Mouse (Mus musculus): ENCODE data around the gene Il4ra. TPM values are rescaled to one million over a fixed set of nuclear protein-coding genes. Genes with fewer than 3 reads are reported as not detected.
A peak's percentile ranks its signal among the peaks of the same experiment; 100 is the strongest.

Il4ra gene
- 10 to 100 TPM; 22.2 to 23.7 TPM for total RNA-seq (2021)

DNA sequence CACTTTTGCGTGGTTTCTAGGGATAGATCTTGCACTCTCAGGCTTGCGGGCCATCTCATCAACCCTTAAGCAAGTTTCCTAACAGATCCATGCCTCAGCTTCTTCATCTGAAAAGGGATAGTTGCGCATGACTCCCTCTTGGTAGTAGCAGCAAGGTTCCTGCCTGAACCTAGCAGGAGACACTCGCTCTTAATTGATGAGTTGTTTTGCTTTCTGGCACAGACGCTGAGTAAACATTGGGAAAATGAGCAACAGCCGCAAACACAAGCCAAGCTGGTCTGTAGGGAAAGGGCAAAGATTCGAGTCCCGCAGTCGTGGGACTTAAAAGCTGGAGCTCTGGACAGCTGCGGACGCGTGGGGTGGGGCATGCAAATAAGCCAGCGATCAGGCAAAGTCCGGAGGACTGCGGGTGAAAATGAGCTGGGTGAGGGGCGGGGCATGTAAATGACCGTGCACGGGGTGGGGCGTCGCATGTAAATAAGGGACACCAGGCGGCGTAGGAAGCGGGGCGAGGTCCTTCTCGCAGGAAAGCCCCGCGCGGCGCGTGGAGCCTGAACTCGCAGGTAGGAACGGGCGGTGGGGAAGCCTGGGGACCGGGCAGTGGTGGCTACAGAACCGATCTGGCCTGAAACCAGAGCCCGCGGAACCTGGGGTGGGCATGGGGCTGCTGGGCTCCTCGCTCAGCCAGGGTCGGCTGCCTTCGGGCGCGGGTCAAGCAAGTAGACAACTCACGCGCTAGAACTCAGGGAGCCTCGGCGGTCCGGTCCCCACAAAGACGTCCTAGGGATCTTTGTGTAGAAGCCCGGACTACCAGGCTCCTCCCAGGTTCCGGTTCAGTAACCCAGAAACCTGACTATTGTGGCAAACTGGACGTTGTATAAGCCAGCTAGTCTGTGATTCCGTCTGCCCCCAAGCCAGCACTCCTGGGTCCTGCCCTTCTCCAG is at the start of gene Il4ra:
TSS of gene Il4ra (plus strand) at position 355 of the 944 bp plus-strand sequence.
- peak; percentile 91 for DNase-seq

DNA sequence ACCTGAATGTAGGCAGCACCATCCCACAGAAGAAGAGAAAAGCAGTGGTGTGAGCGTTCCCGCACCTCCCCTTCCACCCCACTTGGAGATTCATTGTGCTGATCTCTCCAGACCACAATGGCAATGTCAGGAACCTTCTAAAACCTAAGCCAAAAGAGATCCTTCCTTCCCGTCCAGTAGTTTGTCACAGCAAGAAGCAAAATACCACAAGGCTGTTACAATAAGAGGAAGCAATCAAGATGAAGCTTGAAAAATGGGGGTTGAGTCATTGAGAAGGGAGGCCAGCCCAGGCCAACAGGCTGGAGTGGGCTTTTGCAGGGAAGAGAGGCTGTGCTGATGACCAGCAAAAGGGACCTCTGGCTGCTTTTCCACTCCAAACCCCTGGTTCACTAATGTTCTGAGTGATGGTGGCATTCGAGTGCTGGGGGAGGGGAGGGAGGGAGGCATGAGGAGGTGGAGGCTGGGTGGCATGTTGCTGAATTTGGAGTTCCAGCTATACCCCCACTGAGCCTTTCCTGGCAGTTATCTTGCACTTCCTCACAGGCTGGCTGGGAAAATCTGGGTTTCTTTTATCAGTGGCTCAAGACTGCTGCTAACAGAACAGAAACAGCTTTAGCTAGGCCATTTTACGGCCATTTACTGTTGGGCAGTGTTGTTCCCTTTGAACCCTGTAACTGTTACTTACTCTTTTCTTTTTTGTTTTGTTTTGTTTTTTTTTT is 48.4 kb upstream of the Il4ra start:
- DNase-seq, result no peak

DNA sequence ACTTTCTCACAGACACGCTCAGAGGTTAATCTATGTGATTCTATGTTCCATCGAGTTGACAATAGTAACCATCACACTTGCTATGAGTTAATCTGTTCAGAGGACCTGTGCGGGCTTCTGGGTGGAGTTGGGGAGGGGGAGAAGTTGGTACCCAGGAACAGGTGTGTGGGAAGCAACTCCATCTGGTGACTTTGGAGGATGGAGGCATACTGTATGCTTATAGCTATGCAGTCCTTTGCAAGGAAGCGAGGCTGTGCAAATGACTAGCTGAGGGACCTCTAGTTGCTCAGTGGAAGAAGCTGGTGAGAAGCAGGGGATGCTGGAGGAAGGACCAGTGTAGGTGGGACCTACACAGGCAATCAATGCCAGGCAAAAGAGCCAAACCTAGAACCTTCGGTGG is 47.3 kb upstream of the Il4ra start:
- no peak for DNase-seq

DNA sequence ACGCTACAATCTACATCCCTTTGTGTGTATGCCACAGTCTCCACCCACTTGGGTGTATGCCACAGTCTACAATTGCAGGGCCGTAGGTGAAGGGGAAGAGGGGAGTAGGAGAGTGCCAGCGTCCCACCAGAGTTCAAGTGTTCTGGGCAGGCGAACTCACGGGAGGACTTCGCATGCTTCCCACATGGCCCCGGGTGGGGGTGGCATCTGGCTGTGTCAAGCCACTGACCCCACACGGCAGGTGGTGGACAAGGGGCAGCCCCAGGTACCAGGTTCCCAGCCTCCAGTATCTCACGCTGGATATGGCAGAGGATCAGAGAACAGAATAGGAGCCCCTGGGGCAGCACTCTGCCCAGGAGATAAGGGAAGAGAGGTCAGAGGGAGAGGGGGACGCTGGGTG is 46.4 kb upstream of the Il4ra start:
- no peak for DNase-seq

DNA sequence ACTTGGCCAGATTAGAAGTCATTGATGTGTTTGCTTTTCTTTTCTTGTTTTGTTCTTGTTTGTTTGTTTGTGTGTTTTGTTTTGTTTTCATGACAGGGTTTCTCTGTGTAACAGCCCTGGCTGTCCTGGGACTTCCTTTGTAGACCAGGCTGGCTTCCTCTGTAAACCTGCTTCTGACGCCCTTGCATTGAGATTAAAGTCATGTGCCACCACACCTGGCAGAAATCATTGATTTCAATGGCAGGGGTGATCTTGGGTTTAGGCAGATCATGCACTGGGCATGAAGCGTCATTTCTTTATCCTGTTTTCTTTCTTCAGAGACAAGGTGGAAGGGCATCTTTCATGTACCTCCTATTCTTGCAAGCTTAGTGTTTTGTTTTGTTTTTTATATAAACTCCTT is 44.6 kb upstream of the Il4ra start:
- no peak for DNase-seq

DNA sequence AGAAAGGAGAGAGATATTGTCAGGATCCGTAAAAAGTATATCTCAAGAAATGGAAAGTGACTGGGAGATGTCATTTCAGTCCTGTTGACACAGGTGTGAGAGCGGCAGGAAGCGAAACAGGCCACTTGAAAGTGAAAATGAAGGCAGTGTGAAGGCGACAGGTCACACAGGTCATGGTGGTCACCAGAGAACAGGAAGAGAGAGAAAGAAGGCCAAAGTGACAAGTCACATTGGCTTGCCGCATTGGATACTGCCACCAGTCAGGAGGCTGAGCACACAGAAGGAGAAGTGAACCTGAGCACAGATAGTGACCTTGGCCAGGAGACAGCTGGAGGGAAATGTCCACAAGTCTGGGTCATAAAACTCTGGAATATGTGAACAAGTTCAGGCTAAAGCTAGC is 40.5 kb upstream of the Il4ra start:
- DNase-seq, result no peak

DNA sequence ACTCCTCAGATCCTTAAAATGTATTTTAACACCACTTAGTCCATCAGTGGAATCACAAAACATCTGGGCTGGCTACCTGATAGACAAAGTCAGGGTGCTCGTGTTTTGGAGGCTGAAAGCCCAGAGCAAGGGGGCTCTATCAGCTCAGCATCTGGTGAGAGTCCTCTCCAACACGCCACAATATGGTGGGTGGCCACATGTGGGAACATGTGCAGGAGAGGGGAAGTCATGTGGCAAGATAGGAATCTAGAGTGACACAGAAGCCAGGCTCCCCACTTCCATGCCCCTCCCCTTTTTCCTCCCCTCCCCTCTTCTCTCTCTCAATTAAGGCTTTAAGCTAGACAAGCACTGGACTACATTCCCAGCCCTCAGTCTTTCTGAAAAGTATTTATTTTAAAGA is 40.1 kb upstream of the Il4ra start:
- no peak for DNase-seq

DNA sequence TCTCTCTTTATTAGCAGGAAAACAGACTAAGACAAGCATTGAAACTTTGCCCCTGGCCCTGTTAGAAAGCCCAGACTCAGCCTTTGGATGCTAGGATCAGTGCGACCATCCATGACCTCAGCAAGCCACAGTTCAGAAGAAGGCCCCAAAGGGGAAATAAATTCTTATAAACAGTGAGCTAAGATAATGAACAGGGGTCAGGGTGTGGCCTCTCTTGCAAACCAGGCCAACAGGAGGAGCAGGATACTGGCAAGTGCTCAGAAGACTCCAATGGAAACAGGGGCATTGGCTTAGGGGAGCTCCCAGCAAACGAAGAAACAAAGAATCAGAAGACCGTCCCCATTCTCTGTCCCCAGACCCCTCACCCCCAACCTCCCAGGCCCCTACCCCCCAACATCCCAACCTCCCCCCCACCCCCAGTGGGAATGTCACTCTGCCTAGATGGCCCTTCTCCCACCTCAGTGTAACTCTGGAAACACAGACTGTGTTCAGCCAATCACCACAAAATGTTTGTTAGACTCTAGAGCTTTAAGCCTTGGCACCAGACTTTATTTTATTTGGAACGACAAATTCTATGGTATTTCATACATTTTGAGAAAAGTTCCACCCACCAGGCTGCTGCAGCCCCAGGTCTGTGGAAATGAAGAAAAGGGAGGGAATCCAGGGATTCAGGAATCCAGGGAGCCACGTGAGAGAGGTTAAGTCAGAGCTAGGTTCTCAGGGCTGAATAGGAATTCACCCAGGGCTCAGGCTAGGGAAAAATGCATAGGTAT is 36.7 kb upstream of the Il4ra start:
- DNase-seq, result no peak

DNA sequence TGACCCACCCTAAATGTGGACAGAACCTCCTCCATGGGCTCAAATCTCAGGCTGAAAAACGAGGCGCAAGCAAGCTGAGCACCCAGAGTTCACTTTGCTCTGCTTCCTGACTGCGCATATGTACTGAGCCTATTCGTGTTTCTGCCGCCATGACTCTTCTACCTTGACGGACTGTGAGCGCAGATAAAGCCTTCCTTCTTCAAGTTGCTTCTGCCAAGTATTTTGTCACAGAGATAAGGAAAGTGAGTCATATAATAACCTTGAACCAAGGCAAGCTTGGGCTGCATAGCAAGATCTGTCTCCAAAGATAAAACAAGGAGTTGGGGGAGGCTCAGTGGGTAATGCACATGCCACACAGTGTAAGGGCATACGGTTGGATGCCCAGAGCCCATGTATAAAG is 35.2 kb upstream of the Il4ra start:
- no peak for DNase-seq

DNA sequence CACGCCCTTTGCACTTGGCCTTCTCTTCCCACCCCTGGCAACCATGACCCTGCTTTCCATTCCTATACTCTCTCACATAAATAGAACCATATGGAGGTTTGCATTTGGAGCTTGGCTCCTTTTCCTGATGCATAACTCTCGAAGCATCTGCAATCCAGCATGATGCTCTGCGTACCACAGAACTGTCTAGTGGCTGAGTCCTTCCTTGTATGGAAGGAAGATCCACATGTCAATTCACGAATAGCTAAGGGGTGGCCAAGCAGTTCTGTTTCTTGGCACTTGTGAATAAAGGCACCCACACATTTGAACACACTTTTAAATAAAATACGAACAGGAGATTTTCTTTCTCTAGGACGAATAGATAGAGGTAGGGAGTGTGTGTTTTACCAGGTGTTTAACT is 34.5 kb upstream of the Il4ra start:
- DNase-seq, result no peak

DNA sequence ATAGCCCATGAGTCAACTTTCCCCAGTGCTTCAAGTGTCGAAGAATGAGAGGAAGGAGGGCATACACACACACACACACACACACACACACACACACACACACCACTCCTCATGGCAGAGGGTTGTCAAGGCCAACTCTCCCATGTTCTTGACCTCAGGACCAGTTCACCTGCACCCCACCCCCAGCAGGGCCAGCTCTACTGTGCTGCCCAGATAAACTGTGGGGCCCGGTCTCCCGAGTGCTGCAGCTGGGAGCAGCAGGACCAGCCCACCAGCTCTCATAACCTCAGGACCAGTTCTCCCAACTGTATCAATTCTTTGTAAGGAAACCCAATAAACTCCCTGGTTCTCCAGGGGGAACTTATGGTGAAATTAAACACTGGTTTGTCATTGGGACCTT is 32.2 kb upstream of the Il4ra start:
- no peak for DNase-seq

DNA sequence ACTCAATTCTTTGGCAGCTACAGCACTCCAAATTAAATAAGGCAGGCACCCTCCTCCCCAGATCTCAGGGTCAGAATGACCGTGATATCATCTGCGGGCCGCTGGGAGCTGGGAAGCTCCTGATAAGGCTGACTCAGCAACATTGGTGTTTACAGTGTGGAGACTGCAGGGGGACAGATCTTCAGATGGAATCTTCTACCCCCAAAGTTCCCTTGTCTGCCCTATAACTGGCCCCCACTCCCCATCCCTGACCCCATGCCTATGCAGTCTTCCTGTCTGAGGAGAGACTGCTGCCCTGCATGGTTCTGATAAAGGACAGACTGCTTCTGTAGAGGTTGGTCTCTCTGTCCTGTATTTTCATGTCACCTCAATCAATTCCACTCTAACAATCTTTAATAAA is 28.9 kb upstream of the Il4ra start:
- no peak for DNase-seq

DNA sequence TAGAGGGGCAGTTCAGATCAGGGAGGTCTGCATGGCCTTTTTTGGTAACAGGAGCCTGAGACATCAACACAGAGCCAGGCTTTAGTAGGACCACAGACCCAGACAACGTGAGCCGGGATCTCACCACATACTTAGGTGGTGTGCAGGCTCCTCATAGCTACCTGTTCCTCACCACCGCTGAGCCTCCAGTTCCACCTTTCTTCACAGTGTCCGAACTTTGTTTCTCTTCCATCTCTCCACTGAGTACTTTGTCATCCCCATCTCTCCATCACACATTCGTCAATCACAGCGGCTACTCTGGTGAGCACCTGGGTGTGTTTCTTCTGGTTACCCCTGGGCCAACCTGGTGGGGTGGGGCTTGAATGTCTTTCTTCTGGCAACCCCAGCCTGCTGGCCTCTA is 24.7 kb upstream of the Il4ra start:
- DNase-seq, result no peak

DNA sequence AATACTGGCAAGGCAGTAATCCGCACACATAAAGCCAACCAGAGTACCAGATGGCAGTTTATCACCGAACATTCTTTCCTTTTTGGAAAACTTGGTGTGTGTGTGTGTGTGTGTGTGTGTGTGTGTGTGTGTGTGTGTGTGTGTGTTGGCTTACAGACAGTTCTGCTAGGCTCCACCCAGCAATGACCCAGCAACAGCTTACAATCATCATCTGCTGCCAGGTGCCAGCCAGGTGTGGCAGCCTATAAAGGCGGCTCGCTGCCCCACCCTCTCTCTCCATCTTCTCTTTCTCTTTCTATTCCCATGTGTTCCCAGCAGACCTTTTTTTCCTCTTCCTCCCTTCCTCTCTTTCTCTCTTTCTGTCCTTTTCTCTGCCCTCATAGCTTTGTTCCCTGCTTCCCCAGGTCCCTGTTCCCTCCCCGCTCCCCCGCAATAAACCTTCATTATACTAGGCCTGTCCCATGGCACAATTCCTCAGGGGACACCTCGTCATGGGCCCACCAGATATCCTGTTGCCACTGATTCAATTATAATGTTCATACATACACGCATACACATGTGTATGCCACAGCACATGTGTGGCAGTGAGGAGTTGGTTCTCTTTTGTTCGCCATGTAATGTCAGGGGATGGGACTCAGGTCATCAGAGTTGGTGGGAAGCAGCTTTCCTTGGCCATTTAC is 23.9 kb upstream of the Il4ra start:
- no peak for DNase-seq

DNA sequence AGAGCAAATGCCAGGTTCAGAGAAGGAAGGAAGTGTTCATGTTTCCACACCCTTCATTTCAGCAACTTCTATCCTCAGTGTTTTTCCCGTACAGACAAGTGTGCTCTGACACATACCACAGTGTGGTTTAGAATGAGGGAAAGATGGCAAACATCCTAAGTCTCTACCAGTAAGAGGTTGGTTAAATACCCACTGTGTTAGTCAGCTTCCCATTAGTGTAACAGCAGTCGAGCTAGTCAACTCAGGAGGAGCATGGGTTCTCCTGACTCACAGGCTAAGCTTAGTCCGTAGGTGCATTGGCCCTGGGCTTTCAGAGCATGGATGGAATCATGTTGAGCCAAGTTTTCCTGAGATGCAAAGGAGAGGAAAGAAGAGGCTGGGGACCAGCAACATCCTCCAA is 12.6 kb upstream of the Il4ra start:
- no peak for DNase-seq

DNA sequence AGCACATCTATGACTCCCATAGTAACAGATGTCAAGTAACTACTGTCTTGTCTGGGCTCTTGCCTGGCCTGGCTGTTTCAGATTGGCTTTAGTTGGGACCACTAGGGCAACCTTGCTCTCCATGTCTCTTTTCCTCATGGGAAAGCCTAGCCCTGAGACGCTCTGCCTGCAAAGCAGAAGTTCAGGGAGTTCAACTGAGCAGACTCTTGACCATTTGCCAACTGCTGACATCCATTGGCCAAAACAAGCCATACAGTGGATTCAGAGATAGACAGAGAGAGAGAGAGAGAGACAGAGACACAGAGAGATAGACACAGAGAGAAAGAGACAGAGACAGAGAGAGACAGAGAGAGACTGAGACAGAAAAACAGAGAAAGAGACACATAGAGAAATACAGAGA is 10.9 kb upstream of the Il4ra start:
- no peak for DNase-seq

DNA sequence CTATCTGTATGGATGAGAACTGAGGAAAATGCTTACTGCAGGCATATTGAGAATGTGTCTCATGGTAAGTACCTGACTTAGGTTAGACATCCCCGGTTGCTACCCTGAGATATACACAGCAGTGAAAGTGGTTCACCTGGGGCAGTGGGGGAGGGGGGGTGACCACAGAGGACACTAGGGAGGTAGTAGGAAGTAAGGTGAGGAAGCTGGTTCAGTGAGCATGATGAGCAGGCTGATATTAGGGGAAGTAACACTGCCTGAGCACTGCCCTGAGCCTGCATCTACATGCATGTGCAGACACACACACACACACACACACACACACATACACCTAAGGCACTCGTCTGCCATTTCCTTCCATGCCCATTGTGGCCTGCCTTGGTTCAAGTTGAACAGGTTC is 10.1 kb upstream of the Il4ra start:
- DNase-seq, result no peak

DNA sequence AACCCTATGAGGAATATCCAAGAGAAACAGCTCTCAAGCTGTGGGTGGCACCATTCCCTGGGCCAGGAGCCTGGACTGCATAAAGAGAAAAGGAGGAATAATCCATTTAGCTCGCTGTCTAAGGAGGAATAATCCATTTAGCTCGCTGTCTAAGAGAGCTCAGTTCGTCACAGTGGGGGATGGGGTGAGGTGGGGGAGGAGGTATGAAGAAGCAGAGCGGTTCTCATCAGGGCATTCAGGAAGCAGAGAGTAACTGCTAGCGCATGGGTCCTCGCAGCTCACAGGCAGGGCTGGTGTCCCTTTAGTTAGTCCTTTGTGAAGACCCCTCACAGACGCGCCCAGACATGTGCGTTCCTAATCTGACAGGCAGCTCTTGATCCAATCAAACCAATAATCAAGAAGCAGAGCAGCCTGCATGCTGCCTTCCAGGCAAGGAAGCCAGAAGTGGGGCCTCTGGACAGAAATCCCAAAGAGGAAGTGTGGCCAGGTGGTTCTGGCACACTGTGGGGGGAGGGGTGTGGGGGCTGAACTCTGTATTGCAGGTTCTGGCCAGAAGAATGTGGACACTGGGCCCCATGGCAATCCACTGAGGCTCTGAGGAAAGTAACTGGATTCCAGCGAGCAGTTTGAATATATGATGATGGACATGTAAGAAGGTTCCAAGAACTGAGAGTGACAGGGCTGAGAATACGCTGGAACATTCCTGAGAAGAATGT is 9.4 kb upstream of the Il4ra start:
- no peak for DNase-seq

DNA sequence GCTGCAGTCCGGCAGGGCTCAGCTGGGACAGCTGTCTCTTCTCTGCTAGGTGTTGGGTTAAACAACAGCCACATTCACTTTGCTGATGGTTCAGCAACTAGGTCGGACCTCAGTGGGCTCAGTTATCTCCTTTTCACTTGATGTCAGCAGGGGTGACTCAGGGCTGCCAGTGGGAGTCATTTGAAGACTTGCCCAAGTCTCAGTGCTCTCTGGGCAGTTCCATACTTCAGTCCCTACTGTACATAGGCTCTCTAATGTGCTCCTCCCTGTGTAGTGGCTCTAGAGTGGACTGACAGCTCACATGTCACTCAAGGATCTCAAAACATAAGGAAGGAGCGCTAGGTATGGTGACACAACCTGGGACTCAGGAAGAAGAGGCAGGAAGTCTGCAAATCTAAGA is 8.4 kb upstream of the Il4ra start:
- no peak for DNase-seq

DNA sequence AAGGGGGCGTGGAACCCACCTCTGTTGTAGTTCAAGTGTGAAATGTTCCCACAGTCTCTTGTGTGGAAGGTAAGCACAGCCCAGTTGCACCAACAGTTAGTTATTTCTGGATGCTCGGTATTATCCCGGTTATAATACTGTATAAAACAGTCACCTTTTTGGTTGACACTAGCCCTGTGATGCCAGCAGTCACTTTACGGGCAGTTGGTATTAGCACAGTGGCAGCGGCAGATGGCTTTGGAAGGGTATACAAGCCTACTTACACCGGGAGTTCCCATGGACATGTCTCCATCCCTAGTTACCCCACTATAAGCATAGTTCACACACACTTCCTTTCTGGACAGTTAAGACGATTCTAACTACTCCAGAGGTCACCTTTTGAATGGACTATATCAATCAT is 6.6 kb upstream of the Il4ra start:
- DNase-seq, result no peak

DNA sequence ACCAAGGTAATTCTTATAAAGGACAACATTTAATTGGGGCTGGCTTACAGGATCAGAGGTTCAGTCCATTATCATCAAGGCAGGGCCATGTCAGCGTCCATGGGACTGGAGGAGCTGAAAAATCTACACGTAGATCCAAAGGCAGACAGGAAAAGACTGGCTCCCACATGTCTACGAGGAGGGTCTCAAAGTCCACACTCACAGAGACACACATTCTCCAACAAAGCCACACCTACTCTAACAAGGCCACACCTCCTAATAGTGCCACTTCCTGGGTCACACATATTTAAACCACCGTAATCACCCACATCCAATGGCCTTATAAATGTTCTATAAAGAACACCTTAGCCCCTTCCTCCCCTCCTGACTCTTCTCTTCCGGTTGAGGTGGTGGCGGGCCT is 5.2 kb upstream of the Il4ra start:
- DNase-seq, result no peak

DNA sequence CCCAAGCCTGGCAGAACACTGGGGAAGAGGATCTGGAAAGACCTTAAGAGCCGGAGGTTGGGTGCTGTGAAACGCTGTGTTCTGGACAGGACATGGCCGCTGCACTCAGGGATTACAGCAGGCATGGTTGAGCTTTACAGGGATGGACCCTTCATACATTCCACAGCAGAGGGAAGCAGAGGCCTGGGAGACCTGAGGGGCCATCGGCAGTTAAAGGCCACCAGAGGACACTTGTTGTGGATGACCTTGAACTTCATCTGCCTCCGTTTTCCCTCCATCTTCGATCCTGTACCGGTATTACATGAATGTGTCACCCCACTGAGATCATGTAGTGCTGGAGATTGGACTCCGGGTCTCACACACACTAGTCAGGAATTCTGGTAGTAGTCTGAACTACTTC is 2.0 kb upstream of the Il4ra start:
- peak; percentile 5 for DNase-seq
